13 mouse cellular contexts compared by ENCODE assay signal in genomic region chr8:108510641-108511325, GRCm38 (mm10).
A peak's percentile ranks its signal among the peaks of the same experiment; 100 is the strongest.
DNase-seq lines count a peak whose midpoint lies in the region; ATAC-seq and TF ChIP-seq lines count a peak whose summit lies in the region.
"Had no signal": no experiment of that assay in that cellular context is flagged by ENCODE, and none has a peak within 500 bp of the region (broad histone marks: within the 10 kb centered on the region; RNA-seq: fewer than 3 reads in every experiment).

No protein-coding gene starts in this region.

- no peaks in the 10 kb centered on the region for H3K27me3 ChIP-seq in embryonic facial prominence, embryonic 12.5 days
- peaks cover 77% of the 10 kb centered on the region for H3K27me3 ChIP-seq in hindbrain, embryonic 13.5 days
- H3K27me3 ChIP-seq in midbrain, embryonic 14.5 days (ENCODE audit: control insufficient read depth, insufficient read depth, low read length): peaks cover 9% of the 10 kb centered on the region
- H3K27me3 ChIP-seq: CH12.LX had no signal

- peak; percentile 84 for DNase-seq in brain, embryonic 14.5 days (ENCODE audit: low read depth)
- peak; percentile 74 for DNase-seq in midbrain, embryonic 14.5 days
- no peak for DNase-seq in ovary, adult 18-20 months (ENCODE audit: low spot score)
- no peak for DNase-seq in left cerebral cortex, adult 2 months (ENCODE audit: extremely low spot score in 1 of 2, low spot score in 2 of 2)
- DNase-seq in kidney, adult 18-20 months: no peak
- no peak for DNase-seq in ovary, postnatal 10 days (ENCODE audit: low spot score)
- DNase-seq: heart, adult 2 months; kidney, postnatal 4 days; right cerebral cortex, adult 18-20 months had no signal

- no peaks in the 10 kb centered on the region for H3K36me3 ChIP-seq in embryonic facial prominence, embryonic 12.5 days
- no peaks in the 10 kb centered on the region for H3K36me3 ChIP-seq in hindbrain, embryonic 13.5 days
- no peaks in the 10 kb centered on the region for H3K36me3 ChIP-seq in midbrain, embryonic 14.5 days (ENCODE audit: control insufficient read depth, insufficient read depth, low read length)

- H3K4me3 ChIP-seq in embryonic facial prominence, embryonic 12.5 days: no peak overlapping the region
- no peak overlapping the region for H3K4me3 ChIP-seq in hindbrain, embryonic 13.5 days
- H3K4me3 ChIP-seq in midbrain, embryonic 14.5 days (replicated peaks; ENCODE audit: low read depth, low read length): no peak overlapping the region
- H3K4me3 ChIP-seq in left cerebral cortex, adult 2 months: no peak overlapping the region
- H3K4me3 ChIP-seq: heart, adult 2 months had no signal

- TF ChIP-seq CTCF in brain, embryonic 14.5 days (IDR thresholded peaks at IDR 0.05; ENCODE audit: borderline replicate concordance, extremely low read depth, insufficient read depth, insufficient read length): no peak
- no peak for TF ChIP-seq CTCF in left cerebral cortex, adult 2 months (IDR thresholded peaks at IDR 0.05)

- H3K4me1 ChIP-seq in embryonic facial prominence, embryonic 12.5 days: peaks cover 12% of the 10 kb centered on the region
- peaks cover 8% of the 10 kb centered on the region for H3K4me1 ChIP-seq in hindbrain, embryonic 13.5 days (replicated peaks)
- peaks cover 12% of the 10 kb centered on the region for H3K4me1 ChIP-seq in midbrain, embryonic 14.5 days (ENCODE audit: control insufficient read depth, insufficient read depth, low read length)

- WGBS in embryonic facial prominence, embryonic 12.5 days: 34% methylated on average over 14 of the region's 14 CpGs
- WGBS in hindbrain, embryonic 13.5 days: 15% methylated on average over 14 of the region's 14 CpGs
- 9% methylated on average over 14 of the region's 14 CpGs for WGBS in midbrain, embryonic 14.5 days

- intact Hi-C loops in left cerebral cortex, adult 2 months (cut with DNase I): no loop called here

- no peak for TF ChIP-seq POLR2A in brain, embryonic 14.5 days (IDR thresholded peaks at IDR 0.05; ENCODE audit: borderline replicate concordance, extremely low read depth, insufficient read depth, insufficient read length, poor library complexity, severe bottlenecking)

- H3K27ac ChIP-seq in embryonic facial prominence, embryonic 12.5 days: 0 out of 2 replicates have a peak overlapping the region, but pooled peaks have one; percentile 18
- 0 out of 2 replicates have a peak overlapping the region, but pooled peaks have one; percentile 23 for H3K27ac ChIP-seq in hindbrain, embryonic 13.5 days
- H3K27ac ChIP-seq in midbrain, embryonic 14.5 days (replicated peaks; ENCODE audit: low read depth, low read length): peak overlapping the region; percentile 52
- no peak overlapping the region for H3K27ac ChIP-seq in left cerebral cortex, adult 2 months
- H3K27ac ChIP-seq: heart, adult 2 months; liver, embryonic 14.5 days had no signal

- H3K9me3 ChIP-seq in embryonic facial prominence, embryonic 12.5 days: no peaks in the 10 kb centered on the region
- no peaks in the 10 kb centered on the region for H3K9me3 ChIP-seq in hindbrain, embryonic 13.5 days
- no peaks in the 10 kb centered on the region for H3K9me3 ChIP-seq in midbrain, embryonic 14.5 days (ENCODE audit: control insufficient read depth, low read length)

- ATAC-seq in embryonic facial prominence, embryonic 12.5 days (ENCODE audit: insufficient number of reproducible peaks, insufficient read depth, low FRiP score, low TSS enrichment): no peak
- ATAC-seq in hindbrain, embryonic 13.5 days (ENCODE audit: low FRiP score): peak; percentile 93
- peak; percentile 86 for ATAC-seq in midbrain, embryonic 14.5 days (ENCODE audit: low FRiP score, low TSS enrichment)

- H3K4me2 ChIP-seq in embryonic facial prominence, embryonic 12.5 days (replicated peaks): no peak overlapping the region
- no peak overlapping the region for H3K4me2 ChIP-seq in hindbrain, embryonic 13.5 days
- H3K4me2 ChIP-seq in midbrain, embryonic 14.5 days (ENCODE audit: low read length): no peak overlapping the region

- H3K9ac ChIP-seq in embryonic facial prominence, embryonic 12.5 days: no peak overlapping the region
- no peak overlapping the region for H3K9ac ChIP-seq in hindbrain, embryonic 13.5 days
- no peak overlapping the region for H3K9ac ChIP-seq in midbrain, embryonic 14.5 days (replicated peaks; ENCODE audit: low read length)
- H3K9ac ChIP-seq: liver, embryonic 14.5 days had no signal

Comparison
In these comparisons a context has a peak if more than half of its experiments do, and no peak if none do; other contexts are left out.
1. DNase-seq: peak in brain, embryonic 14.5 days (single experiment) and midbrain, embryonic 14.5 days (single experiment); none in ovary, adult 18-20 months (single experiment), left cerebral cortex, adult 2 months (0 of 2), kidney, adult 18-20 months (single experiment) and ovary, postnatal 10 days (single experiment).